Mouse (Mus musculus) megakaryocyte-erythroid progenitor cell, adult 5-6 weeks (primary cell): ENCODE results near the gene Cldn3. TPM values are rescaled to one million over a fixed set of nuclear protein-coding genes. Genes with fewer than 3 reads are reported as not detected.
"Not testable (repeated sequence)": the region's sequence is repeated elsewhere in the genome, so short reads cannot be mapped to it uniquely, and the experiment has no call there.

Experiments used
- ATAC-seq: replicated peaks from 2 replicates; pipeline ENCODE4 v1.8.0; 2016; ENCODE audit warnings: mild to moderate bottlenecking, inconsistent platforms; ENCODE audit not compliant: severe bottlenecking, poor library complexity, low FRiP score, low TSS enrichment
- total RNA-seq, 2 experiments: library from RNA; stranded (forward) in 1 of 2; stranded (reverse) in 1 of 2; fragments of 200-1000, 215-1000 nt in 1 of 2; fragments of >200 nt in 1 of 2; fragmentation: Nextera tagmentation in 1 of 2; gene quantifications; 2 replicates each; pipeline ENCODE4 v1.2.3; 2014 to 2017

Gene Cldn3
- total RNA-seq, 2 experiments from 2014 or later, result not detected

- ATAC-seq, result not testable (repeated sequence)
Measured at GRCm38 (mm10) chr5:134964655-134965054, 21.4 kb upstream of the Cldn3 start.

GRCm38 (mm10) chr5:134965473-134965851, 20.6 kb upstream of the Cldn3 start:
- peak; percentile 67 for ATAC-seq

GRCm38 (mm10) chr5:134965852-134966821, 19.9 kb upstream of the Cldn3 start:
- peak; percentile 81 for ATAC-seq

DNA sequence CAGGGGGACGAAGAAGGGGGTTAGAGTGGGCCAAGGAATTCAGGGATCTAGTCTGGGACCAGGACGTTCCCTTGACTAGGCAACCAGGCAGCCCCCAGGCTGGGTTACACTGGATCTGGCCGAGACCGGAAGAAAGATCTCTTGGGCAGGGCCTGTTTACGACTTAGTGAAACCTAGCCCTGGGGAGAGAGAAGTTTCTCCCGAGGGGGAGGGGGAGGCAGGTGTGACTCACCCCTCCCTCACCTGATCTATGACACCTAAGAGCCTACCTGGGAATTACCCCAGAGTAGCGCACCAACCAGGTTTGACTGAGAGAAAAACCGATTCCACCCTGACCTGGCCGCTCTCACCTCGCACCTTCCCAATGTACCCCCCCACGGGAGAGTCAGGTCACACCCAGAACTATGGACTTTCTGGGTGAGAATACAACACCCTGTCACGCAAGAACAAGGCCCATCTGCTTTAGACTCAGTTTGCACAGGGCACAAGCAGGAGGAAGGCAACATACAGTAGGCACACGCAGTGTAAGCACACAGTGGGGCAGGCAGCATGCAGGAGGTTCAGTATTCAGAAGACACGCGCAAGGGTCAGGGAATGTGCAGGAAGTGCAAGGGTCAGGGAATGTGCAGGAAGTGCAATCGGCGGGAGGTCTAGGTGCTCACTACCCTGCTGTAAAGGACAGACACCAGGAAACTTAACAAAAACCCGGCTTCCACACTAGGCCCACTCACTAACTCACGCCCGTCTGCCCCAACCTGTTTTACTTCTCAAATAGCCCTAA, 18.7 kb upstream of the Cldn3 start:
- ATAC-seq, result no peak

DNA sequence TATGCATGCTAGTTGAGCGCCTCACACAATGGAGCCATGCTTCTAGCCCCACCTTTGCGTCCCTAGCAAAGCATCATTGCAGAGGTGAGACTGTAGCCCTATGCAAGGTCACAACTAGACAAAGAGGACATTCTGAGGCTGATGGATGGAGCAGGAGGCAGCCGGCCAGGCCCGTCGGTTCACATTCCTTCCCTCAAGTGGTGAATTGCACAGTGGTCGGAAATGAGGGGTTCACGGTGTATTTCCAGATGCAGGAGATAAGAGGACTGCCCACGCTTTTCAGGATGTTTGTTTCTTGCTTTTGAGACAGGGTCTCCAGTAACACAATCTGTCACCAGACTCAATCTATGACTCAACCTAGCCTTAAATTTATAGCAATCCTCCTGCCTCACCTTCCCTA, 15.3 kb upstream of the Cldn3 start:
- no peak for ATAC-seq

GRCm38 (mm10) chr5:134973081-134973480, 12.9 kb upstream of the Cldn3 start:
- no peak for ATAC-seq

DNA sequence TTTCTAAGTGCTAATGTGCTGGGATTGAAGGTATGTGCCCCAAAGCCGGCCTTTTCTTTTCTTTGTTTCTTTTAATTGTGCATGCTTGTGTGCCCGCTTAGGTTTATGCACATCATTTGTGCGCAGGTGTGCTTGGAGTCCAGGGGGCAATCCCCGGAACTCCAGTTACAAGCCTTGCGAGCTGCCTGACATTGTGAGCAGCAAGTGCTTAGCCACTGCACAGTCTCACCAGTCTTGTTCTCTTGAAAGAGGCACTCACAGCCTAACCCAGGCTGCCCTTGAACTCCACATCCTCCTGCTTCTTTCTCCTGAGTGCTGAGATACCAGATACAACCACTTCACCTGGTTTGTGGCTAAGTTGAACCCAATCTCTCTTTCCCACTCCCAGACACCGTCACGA, 12.5 kb upstream of the Cldn3 start:
- no peak for ATAC-seq

- peak; percentile 77 for ATAC-seq
Measured at GRCm38 (mm10) chr5:134974294-134974693, 11.7 kb upstream of the Cldn3 start.

DNA sequence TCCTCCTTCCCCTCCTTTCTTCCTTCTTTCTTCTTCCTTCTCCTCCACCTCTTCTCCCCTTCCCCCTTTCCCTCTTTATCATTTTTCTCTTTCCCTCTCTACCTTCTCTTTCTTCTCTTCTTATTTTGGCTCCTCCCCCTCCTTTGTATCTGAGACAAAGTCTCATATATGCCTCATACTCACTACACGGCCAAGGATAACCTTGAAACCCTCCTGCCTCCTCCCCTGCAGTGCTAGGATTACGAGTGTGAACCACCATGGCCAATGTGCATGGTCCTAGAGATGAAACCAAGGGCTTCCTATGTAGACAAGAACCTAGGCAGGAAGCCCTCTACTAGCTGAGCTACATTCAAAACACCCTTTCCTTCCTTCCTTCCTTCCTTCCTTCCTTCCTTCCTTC, 11.1 kb upstream of the Cldn3 start:
- no peak for ATAC-seq

DNA sequence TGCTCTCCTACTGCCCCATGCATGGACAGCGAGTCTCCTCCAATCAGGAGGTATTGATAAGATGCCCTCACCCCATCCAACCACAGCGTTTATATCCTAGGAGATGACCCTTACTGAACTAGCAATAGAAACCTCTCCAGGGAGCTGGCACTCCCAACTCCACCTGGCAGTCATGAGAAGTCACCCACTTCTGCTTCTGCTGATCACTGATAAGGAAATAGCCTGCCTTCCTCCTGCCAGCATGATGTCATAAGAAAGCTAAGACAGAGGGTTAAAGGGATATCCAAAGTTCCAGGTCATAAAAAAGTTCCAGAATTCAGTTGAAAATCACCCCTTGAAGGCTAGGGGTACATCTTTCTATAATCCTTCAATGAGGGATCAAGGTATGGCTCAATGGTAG, 9.8 kb upstream of the Cldn3 start:
- ATAC-seq, result peak; percentile 62

GRCm38 (mm10) chr5:134976577-134977250, 9.3 kb upstream of the Cldn3 start:
- ATAC-seq, result peak; percentile 66

DNA sequence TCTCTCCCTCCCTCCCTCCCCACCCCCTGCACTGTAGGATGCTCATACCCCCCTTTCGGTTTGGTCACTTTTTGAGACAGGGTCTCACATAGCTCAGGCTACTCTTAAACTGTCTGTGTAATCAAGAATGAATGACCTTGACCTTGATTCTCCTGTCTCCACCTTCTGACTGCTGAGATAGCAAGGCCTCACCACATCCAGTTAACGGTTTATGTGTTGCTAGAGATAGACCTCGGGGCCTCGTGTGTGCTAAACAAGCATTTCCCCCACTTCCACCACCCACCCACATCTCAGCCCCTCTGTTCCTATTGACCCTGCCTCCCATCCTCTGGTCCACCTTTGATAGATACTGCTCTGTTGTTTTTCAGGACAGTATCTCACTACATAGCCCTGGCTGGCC, 8.2 kb upstream of the Cldn3 start:
- ATAC-seq, result no peak

GRCm38 (mm10) chr5:134981149-134981548, 4.9 kb upstream of the Cldn3 start:
- no peak for ATAC-seq

DNA sequence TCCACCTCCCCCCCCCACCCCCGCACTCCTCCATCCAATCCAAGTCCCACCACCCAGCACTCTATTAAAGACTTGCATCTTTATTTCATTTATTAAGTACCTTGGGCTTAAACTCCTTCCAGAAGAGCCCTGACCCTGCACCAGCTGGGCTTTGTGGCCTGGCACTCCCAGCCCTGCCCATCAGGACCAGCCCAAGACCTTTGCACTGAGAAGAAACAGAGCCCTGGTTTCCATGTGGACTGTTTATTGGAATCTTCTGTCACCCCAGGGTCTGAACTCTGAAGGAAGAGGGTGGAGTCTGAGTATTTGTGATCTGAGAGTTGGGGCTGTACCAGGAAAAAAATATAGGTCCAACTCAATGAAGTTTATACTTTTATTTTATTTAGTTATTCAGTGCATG, 2.9 kb upstream of the Cldn3 start:
- ATAC-seq, result no peak

DNA sequence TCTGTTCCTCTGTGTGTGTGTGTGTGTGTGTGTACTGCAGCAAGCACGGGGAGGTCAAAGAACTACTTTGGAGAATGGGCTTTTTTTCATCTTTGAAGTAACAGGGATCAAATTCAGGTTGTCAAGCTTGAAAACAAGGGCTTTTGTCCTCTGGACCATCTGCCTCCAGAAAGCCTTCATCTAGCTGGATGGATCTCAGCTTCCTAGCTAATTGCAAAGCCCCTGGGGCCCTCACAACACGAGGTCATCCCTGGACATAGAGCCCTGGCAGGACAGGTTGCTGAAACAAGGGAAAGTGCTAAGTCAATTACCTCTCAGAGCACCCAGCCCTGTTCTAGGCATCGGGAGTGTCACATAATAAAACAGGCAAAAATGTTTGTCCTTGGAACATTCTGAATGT, 2.2 kb upstream of the Cldn3 start:
- no peak for ATAC-seq

- ATAC-seq, result peak; percentile 42; the same call in 1 of the 2 replicates
Measured at GRCm38 (mm10) chr5:134986298-134987268, 569 bp downstream of the Cldn3 start.

DNA sequence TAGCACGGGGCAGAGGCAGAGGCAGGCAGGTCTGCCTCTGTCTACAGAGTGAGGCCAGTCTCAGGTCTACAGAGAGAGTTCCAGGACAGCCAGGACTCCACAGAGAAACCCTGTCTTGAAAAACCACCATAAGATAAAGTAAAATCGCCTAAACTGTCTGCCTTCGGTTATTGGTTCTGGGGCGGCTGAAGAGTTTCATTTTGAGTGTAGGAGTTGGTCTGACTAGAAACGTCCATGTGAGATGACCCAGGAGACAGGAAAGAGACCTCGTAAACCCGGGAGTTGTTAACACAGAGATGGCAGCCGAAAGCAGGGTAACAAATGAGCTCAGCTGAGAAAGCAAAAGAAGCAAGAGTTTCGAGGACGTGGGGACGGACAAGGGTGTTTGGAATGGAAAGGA, 3.2 kb downstream of the Cldn3 start:
- no peak for ATAC-seq

DNA sequence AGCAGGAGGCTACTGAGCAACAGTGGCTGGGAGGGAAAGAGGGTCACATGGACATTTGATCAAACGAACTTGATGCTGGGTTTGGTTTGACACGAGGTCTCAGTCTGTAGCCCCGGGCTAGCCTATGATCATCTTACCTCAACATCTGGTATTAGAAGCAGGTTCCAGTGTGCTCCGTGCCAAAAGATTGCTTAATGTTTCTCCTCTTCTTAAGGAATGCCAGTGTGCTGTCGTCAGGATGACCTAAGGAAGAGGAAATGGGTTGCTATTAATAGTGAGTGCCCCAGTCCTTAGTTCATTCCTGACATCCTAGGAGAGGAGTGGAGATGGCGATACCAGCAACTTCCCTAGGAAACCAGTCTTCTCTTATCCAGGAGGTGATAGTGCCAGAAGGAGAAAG, 3.7 kb downstream of the Cldn3 start:
- ATAC-seq, result no peak

DNA sequence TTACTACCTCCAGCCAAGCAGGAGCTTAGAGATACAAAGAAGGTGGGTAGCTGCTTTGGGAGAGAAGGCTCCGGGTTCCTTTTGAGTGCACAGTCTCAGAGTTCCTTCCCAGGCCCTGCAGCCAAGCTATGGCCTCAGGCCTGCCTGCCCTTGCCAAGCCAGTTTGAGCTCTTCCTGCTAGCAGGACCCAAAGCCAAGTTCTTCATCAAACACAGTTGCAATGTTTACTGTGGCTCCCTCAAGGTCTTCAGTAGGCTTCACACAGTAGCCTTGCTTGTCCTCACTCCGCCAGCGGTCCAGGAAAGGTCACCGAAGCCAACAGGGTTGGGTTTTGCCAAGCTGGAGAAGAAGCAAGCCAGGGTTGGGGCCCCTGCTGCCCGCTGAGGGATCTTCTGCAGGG, 6.6 kb downstream of the Cldn3 start:
- no peak for ATAC-seq
